Mouse (Mus musculus): Measurements from ENCODE around the gene Rps18. TPM values are rescaled to one million over a fixed set of nuclear protein-coding genes. Genes with fewer than 3 reads are reported as not detected.
A peak's percentile ranks its signal among the peaks of the same experiment; 100 is the strongest.

Rps18 gene
- polyA plus RNA-seq, 1 experiment from 2014 or later, result 1,510 TPM

DNA sequence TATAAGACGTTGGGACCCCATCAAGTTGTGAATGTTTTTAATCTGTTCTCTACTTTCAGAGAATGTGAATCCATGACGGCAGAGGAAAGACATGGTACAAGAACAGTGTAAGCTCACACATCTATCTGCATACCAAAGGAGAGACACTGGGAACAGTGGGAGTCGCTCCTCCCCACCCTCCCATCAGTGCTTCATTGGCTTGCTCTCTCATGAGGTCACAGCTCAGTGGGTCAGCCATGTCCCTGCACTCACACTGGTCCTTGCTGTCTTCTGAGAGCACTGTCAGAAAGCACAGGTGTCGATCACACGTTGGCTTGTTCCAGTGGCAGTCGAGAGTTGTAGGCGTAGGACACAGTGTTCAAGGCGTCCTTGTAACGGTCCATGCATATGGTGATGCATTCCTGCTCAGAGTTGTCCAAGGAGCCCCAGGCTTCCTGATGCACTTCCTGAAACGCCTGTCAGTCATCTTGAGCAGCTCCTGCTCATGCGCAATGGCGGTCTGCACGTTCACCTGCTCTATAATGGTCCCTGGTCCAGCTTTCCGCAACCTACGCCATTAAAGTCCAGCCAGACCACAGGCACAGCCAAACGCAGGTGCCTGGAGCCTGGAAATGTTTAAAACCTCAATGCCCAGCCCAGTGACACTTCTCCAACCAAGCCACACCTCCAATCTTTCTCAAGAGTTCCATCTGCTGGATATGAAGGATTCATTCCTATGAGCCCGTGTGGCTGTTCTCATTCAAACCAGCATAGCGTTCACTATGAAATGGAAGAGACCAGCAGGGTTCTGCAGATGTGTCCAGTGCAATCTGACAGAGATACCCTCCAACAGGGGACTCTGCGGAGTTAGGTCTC is 24.6 kb upstream of the Rps18 start:
- DNase-seq (no peak), ATAC-seq (no peak)
- TF ChIP-seq CTCF (IDR thresholded peaks at IDR 0.05; ENCODE audit: low read depth) (no peak), EP300 (IDR thresholded peaks at IDR 0.05; ENCODE audit: low read depth) (no peak)
- Histone ChIP-seq H3K4me1 (ENCODE audit: insufficient read depth) (peaks cover 26% of the 10 kb centered on the region), H3K9me3 (ENCODE audit: low read length) (no peaks in the 10 kb centered on the region), H3K4me3 (ENCODE audit: low read depth, low read length) (no peak overlapping the region), H3K36me3 (replicated peaks; ENCODE audit: insufficient read depth, low read length) (no peaks in the 10 kb centered on the region), H3K27me3 (ENCODE audit: insufficient read depth, low read length) (peaks cover 7% of the 10 kb centered on the region; the same call in 1 of the 2 replicates), H3K9ac (replicated peaks) (no peak overlapping the region), H3K4me2 (ENCODE audit: low read depth, low read length) (peak overlapping the region; percentile 74; the same call in 1 of the 2 replicates), H3K27ac (ENCODE audit: low read depth) (peak overlapping the region; percentile 91)
- 72% methylated on average over 19 of the region's 19 CpGs for WGBS (ENCODE audit: insufficient replicate concordance)

GRCm38 (mm10) chr17:33979512-33980050 is 23.8 kb upstream of the Rps18 start:
- TF ChIP-seq CTCF (IDR thresholded peaks at IDR 0.05; ENCODE audit: low read depth) (no peak), EP300 (IDR thresholded peaks at IDR 0.05; ENCODE audit: low read depth) (no peak)
- ATAC-seq, result peak; percentile 8; the same call in 1 of the 2 replicates

DNA sequence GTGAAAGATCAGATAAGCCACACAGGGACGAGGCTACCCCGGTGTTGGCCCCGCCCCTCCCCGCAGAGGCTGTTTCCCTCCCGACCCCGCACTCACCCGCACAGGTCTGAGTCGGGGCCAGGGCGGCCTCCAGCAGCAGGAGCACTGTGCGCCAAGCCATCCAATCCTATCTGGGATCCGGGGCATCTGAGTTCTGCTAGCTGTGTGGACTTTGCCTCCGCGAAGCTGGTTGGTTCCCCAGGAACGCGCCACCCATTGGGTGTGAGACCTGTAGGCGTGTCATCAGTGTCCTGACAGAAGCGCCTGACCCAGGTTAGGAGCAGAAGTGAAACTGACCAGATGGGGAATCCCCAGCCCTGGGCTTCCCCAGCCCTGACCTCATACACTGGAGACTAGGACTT is 22.8 kb upstream of the Rps18 start:
- WGBS (ENCODE audit: insufficient replicate concordance), result under 1% methylated on average over 16 of the region's 17 CpGs
- peak overlapping the region; percentile 68 for H3K9ac ChIP-seq (replicated peaks)
- no peak for TF ChIP-seq CTCF (IDR thresholded peaks at IDR 0.05; ENCODE audit: low read depth)
- peak; percentile 62 for TF ChIP-seq EP300 (IDR thresholded peaks at IDR 0.05; ENCODE audit: low read depth)
- H3K4me2 ChIP-seq (ENCODE audit: low read depth, low read length), result peak overlapping the region; percentile 90
- peak overlapping the region; percentile 91 for H3K27ac ChIP-seq (ENCODE audit: low read depth)
- peaks cover 26% of the 10 kb centered on the region for H3K4me1 ChIP-seq (ENCODE audit: insufficient read depth)
- DNase-seq, result peak; percentile 89
- H3K36me3 ChIP-seq (replicated peaks; ENCODE audit: insufficient read depth, low read length), result no peaks in the 10 kb centered on the region
- H3K9me3 ChIP-seq (ENCODE audit: low read length), result no peaks in the 10 kb centered on the region
- ATAC-seq, result peak; percentile 89
- peaks cover 7% of the 10 kb centered on the region; the same call in 1 of the 2 replicates for H3K27me3 ChIP-seq (ENCODE audit: insufficient read depth, low read length)
- H3K4me3 ChIP-seq (ENCODE audit: low read depth, low read length), result peak overlapping the region; percentile 68

More at GRCm38 (mm10) chr17:33979512-33980050, 23.8 kb upstream of the Rps18 start:
- 50% methylated on average over 6 of the region's 6 CpGs for whole genome bisulfite sequencing (ENCODE audit: insufficient replicate concordance)
- Histone ChIP-seq H3K36me3 (replicated peaks; ENCODE audit: insufficient read depth, low read length) (no peaks in the 10 kb centered on the region), H3K27ac (ENCODE audit: low read depth) (peak overlapping the region; percentile 91), H3K9me3 (ENCODE audit: low read length) (no peaks in the 10 kb centered on the region), H3K4me3 (ENCODE audit: low read depth, low read length) (no peak overlapping the region), H3K27me3 (ENCODE audit: insufficient read depth, low read length) (peaks cover 7% of the 10 kb centered on the region; the same call in 1 of the 2 replicates), H3K4me2 (ENCODE audit: low read depth, low read length) (peak overlapping the region; percentile 90; the same call in 1 of the 2 replicates), H3K9ac (replicated peaks) (peak overlapping the region; percentile 68; the same call in 1 of the 2 replicates), H3K4me1 (ENCODE audit: insufficient read depth) (peaks cover 26% of the 10 kb centered on the region)
- DNase-seq, result no peak

- peak overlapping the region; percentile 68 for H3K4me3 ChIP-seq (ENCODE audit: low read depth, low read length)
- H3K9ac ChIP-seq (replicated peaks), result peak overlapping the region; percentile 68
- DNase-seq, result no peak
- no peaks in the 10 kb centered on the region for H3K9me3 ChIP-seq (ENCODE audit: low read length)
- peak; percentile 3 for ATAC-seq
- 3% methylated on average over 57 of the region's 57 CpGs for WGBS (ENCODE audit: insufficient replicate concordance)
- H3K36me3 ChIP-seq (replicated peaks; ENCODE audit: insufficient read depth, low read length), result no peaks in the 10 kb centered on the region
- H3K27me3 ChIP-seq (ENCODE audit: insufficient read depth, low read length), result peaks cover 7% of the 10 kb centered on the region; the same call in 1 of the 2 replicates
- H3K4me1 ChIP-seq (ENCODE audit: insufficient read depth), result peaks cover 26% of the 10 kb centered on the region
- H3K4me2 ChIP-seq (ENCODE audit: low read depth, low read length), result peak overlapping the region; percentile 90
- TF ChIP-seq CTCF (IDR thresholded peaks at IDR 0.05; ENCODE audit: low read depth) (no peak), EP300 (IDR thresholded peaks at IDR 0.05; ENCODE audit: low read depth) (no peak)
- H3K27ac ChIP-seq (ENCODE audit: low read depth), result peak overlapping the region; percentile 91
These were observed 22.2 kb upstream of the Rps18 start for GRCm38 (mm10) chr17:33977861-33978557.

GRCm38 (mm10) chr17:33973572-33973971 is 17.8 kb upstream of the Rps18 start:
- peaks cover 7% of the 10 kb centered on the region; the same call in 1 of the 2 replicates for H3K4me1 ChIP-seq (ENCODE audit: insufficient read depth)
- H3K4me3 ChIP-seq (ENCODE audit: low read depth, low read length), result no peak overlapping the region
- no peak for ATAC-seq
- peak; percentile 50 for TF ChIP-seq EP300 (IDR thresholded peaks at IDR 0.05; ENCODE audit: low read depth)
- TF ChIP-seq CTCF (IDR thresholded peaks at IDR 0.05; ENCODE audit: low read depth), result no peak
- no peaks in the 10 kb centered on the region for H3K36me3 ChIP-seq (replicated peaks; ENCODE audit: insufficient read depth, low read length)
- DNase-seq, result no peak
- H3K4me2 ChIP-seq (ENCODE audit: low read depth, low read length), result no peak overlapping the region
- no peak overlapping the region for H3K9ac ChIP-seq (replicated peaks)
- H3K27me3 ChIP-seq (ENCODE audit: insufficient read depth, low read length), result peaks cover 7% of the 10 kb centered on the region; the same call in 1 of the 2 replicates
- WGBS (ENCODE audit: insufficient replicate concordance), result 61% methylated on average over 3 of the region's 3 CpGs
- H3K9me3 ChIP-seq (ENCODE audit: low read length), result peaks cover 7% of the 10 kb centered on the region; the same call in 1 of the 2 replicates
- no peak overlapping the region for H3K27ac ChIP-seq (ENCODE audit: low read depth)
